8 mouse cellular contexts compared by ENCODE assay signal in the genomic region with DNA sequence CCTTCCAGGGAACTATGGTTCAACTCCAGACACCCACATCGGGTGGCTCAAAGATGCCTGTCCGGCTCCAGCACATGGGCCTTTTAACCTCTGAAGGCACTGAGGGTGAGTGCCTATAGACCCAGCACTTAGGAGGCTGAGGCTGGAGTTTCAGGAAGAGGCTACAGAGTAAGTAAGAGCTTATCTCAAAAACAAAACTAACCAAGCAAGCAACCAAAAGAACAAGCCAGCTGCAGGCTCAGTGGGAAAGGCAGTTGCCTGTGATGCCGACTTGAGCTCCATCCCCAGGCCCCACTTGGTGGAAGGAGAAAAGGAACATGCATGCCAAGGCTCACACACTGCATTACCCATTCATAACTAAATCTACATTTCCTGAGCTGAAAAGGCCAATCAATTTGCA. TPM values are rescaled to one million over a fixed set of nuclear protein-coding genes. Genes with fewer than 3 reads are reported as not detected.
DNase-seq lines count a peak whose midpoint lies in the region; ATAC-seq and TF ChIP-seq lines count a peak whose summit lies in the region.

No protein-coding gene starts in this region.

- H3K4me1 ChIP-seq in cerebellum, adult 2 months (ENCODE audit: control insufficient read depth, insufficient read depth, low read length) = peaks cover 21% of the 10 kb centered on the region
- H3K4me1 ChIP-seq in spleen, adult 2 months (ENCODE audit: control insufficient read depth, insufficient read depth, insufficient read length) = peaks cover 23% of the 10 kb centered on the region; the same call in 1 of the 2 replicates
- H3K4me1 ChIP-seq in liver, postnatal 0 days (ENCODE audit: insufficient read depth) = peaks cover 22% of the 10 kb centered on the region
- H3K4me1 ChIP-seq in lung, postnatal 0 days (ENCODE audit: insufficient read depth, low read depth, low read length) = 0 out of 2 replicates have a peak, but pooled peaks cover 5% of the 10 kb centered on the region

- TF ChIP-seq CTCF in cerebellum, adult 2 months (IDR thresholded peaks at IDR 0.05; ENCODE audit: borderline replicate concordance, insufficient read depth, low read depth, low read length) = no peak
- no peak for TF ChIP-seq CTCF in spleen, adult 2 months (IDR thresholded peaks at IDR 0.05; ENCODE audit: extremely low read depth, insufficient read depth, insufficient read length, insufficient replicate concordance)
- no peak for TF ChIP-seq CTCF in liver, postnatal 0 days (IDR thresholded peaks at IDR 0.05; ENCODE audit: low read depth)
- TF ChIP-seq CTCF in lung, postnatal 0 days (IDR thresholded peaks at IDR 0.05) = no peak

- H3K36me3 ChIP-seq in spleen, adult 2 months (ENCODE audit: control insufficient read depth, insufficient read depth, low read length) = no peaks in the 10 kb centered on the region
- H3K36me3 ChIP-seq in liver, postnatal 0 days (replicated peaks; ENCODE audit: insufficient read depth, low read length) = no peaks in the 10 kb centered on the region
- H3K36me3 ChIP-seq in lung, postnatal 0 days (ENCODE audit: insufficient read depth, low read length) = no peaks in the 10 kb centered on the region

- DNase-seq in cerebellum, adult 2 months = peak in 1 of 2 experiments; percentile 19
- DNase-seq in cerebellum, adult 8-10 months = no peak
- no peak for DNase-seq in spleen, adult 2 months (ENCODE audit: low read depth in 1 of 2, low spot score in 2 of 2)
- no peak for DNase-seq in spleen, postnatal 4 days (ENCODE audit: low spot score in 2 of 2)
- DNase-seq in liver, postnatal 0 days = no peak
- peak; percentile 40 for DNase-seq in thymus, postnatal 4 days
- DNase-seq in left cerebral cortex, postnatal 10 days (ENCODE audit: extremely low spot score in 1 of 2, low spot score in 2 of 2) = no peak
- no peak for DNase-seq in lung, postnatal 0 days (ENCODE audit: low spot score)

- peak overlapping the region; percentile 56; the same call in 1 of the 2 replicates for H3K9ac ChIP-seq in liver, postnatal 0 days (replicated peaks)
- no peak overlapping the region for H3K9ac ChIP-seq in lung, postnatal 0 days (replicated peaks; ENCODE audit: low read depth)

- H3K27ac ChIP-seq in cerebellum, adult 2 months (ENCODE audit: insufficient read depth, low read length) = 0 out of 2 replicates have a peak overlapping the region, but pooled peaks have one; percentile 58
- H3K27ac ChIP-seq in spleen, adult 2 months (ENCODE audit: insufficient read depth, low read length) = peak overlapping the region; percentile 92
- H3K27ac ChIP-seq in liver, postnatal 0 days (ENCODE audit: low read depth) = peak overlapping the region; percentile 30; the same call in 1 of the 2 replicates
- no peak overlapping the region for H3K27ac ChIP-seq in lung, postnatal 0 days (ENCODE audit: low read length)

- H3K4me3 ChIP-seq in cerebellum, adult 2 months (replicated peaks; ENCODE audit: insufficient read depth, low read depth, low read length) = no peak overlapping the region
- peak overlapping the region; percentile 90; the same call in 1 of the 2 replicates for H3K4me3 ChIP-seq in spleen, adult 2 months (ENCODE audit: extremely low read depth, insufficient read depth, insufficient read length)
- H3K4me3 ChIP-seq in liver, postnatal 0 days (ENCODE audit: low read depth, low read length) = no peak overlapping the region
- no peak overlapping the region for H3K4me3 ChIP-seq in lung, postnatal 0 days (ENCODE audit: low read depth, low read length)

- no peaks in the 10 kb centered on the region; the same call in 1 of the 2 replicates for H3K9me3 ChIP-seq in liver, postnatal 0 days (ENCODE audit: low read length)
- H3K9me3 ChIP-seq in lung, postnatal 0 days (ENCODE audit: low read length) = no peaks in the 10 kb centered on the region

- intact Hi-C loops in left cerebral cortex, postnatal 10 days (cut with DNase I) = no loop called here

- TF ChIP-seq EP300 in liver, postnatal 0 days (IDR thresholded peaks at IDR 0.05; ENCODE audit: low read depth) = no peak
- TF ChIP-seq EP300 in lung, postnatal 0 days (IDR thresholded peaks at IDR 0.05) = no peak

- peak overlapping the region; percentile 80; the same call in 1 of the 2 replicates for H3K4me2 ChIP-seq in liver, postnatal 0 days (ENCODE audit: low read depth, low read length)
- no peak overlapping the region for H3K4me2 ChIP-seq in lung, postnatal 0 days (replicated peaks; ENCODE audit: low read depth, low read length)

- H3K27me3 ChIP-seq in cerebellum, adult 2 months (ENCODE audit: control insufficient read depth, insufficient read depth, low read length) = no peaks in the 10 kb centered on the region
- no peaks in the 10 kb centered on the region for H3K27me3 ChIP-seq in spleen, adult 2 months (ENCODE audit: control insufficient read depth, insufficient read depth, low read length)
- no peaks in the 10 kb centered on the region for H3K27me3 ChIP-seq in liver, postnatal 0 days (ENCODE audit: insufficient read depth, low read length)
- H3K27me3 ChIP-seq in lung, postnatal 0 days (replicated peaks; ENCODE audit: insufficient read depth, low read length) = no peaks in the 10 kb centered on the region

- no peak for TF ChIP-seq POLR2A in cerebellum, adult 2 months (IDR thresholded peaks at IDR 0.05; ENCODE audit: borderline replicate concordance, insufficient read depth, low read length)
- TF ChIP-seq POLR2A in spleen, adult 2 months (IDR thresholded peaks at IDR 0.05; ENCODE audit: low read depth, low read length) = no peak

- WGBS in cerebellum, adult 2 months = 52% methylated on average over 3 of the region's 3 CpGs
- 25% methylated on average over 3 of the region's 3 CpGs for WGBS in spleen, adult 2 months
- WGBS in liver, postnatal 0 days (ENCODE audit: insufficient replicate concordance) = 40% methylated on average over 3 of the region's 3 CpGs
- WGBS in lung, postnatal 0 days = 63% methylated on average over 3 of the region's 3 CpGs

- no peak for ATAC-seq in liver, postnatal 0 days
- no peak for ATAC-seq in lung, postnatal 0 days

RNA-seq across cellular contexts. Expression of gene Ccdc69, which starts 0.6 kb away (rescaled TPM):
- 5.4 and 6.1 TPM in 2 replicates for polyA plus RNA-seq in cerebellum, adult 2 months (2012; rRNA removed)
- 8.9 and 10.6 TPM in 2 replicates for polyA plus RNA-seq in spleen, adult 2 months (2012; rRNA removed)
- 1.3 and 1.6 TPM in 2 replicates for polyA plus RNA-seq in liver, postnatal 0 days (2015; fragmentation: Nextera tagmentation; extraction: Ambion mirVana)
- under 1 TPM; 0.36 to 0.56 TPM for total RNA-seq in left cerebral cortex, postnatal 10 days (2021)
- polyA plus RNA-seq in lung, postnatal 0 days (2015; fragmentation: Nextera tagmentation; extraction: Ambion mirVana) = 1.4 and 1.8 TPM in 2 replicates

RNA-seq across cellular contexts. Expression of gene Gm2a, which starts 19.4 kb away (rescaled TPM):
- polyA plus RNA-seq in cerebellum, adult 2 months (2012; rRNA removed) = 47.0 and 53.0 TPM in 2 replicates
- polyA plus RNA-seq in spleen, adult 2 months (2012; rRNA removed) = 98.3 and 128 TPM in 2 replicates
- 28.7 and 31.6 TPM in 2 replicates for polyA plus RNA-seq in liver, postnatal 0 days (2015; fragmentation: Nextera tagmentation; extraction: Ambion mirVana)
- total RNA-seq in left cerebral cortex, postnatal 10 days (2021) = 10 to 100 TPM; 43.8 to 45.2 TPM
- polyA plus RNA-seq in lung, postnatal 0 days (2015; fragmentation: Nextera tagmentation; extraction: Ambion mirVana) = 23.6 and 26.6 TPM in 2 replicates

RNA-seq across cellular contexts. Expression of gene Anxa6, which starts 45.3 kb away (rescaled TPM):
- polyA plus RNA-seq in cerebellum, adult 2 months (2012; rRNA removed) = 131 and 141 TPM in 2 replicates
- 104 and 116 TPM in 2 replicates for polyA plus RNA-seq in spleen, adult 2 months (2012; rRNA removed)
- polyA plus RNA-seq in liver, postnatal 0 days (2015; fragmentation: Nextera tagmentation; extraction: Ambion mirVana) = 47.5 and 47.7 TPM in 2 replicates
- total RNA-seq in left cerebral cortex, postnatal 10 days (2021) = 10 to 100 TPM; 82.6 to 85.7 TPM
- 228 and 265 TPM in 2 replicates for polyA plus RNA-seq in lung, postnatal 0 days (2015; fragmentation: Nextera tagmentation; extraction: Ambion mirVana)
